8 mouse cellular contexts compared by ENCODE assay signal in the genomic region with DNA sequence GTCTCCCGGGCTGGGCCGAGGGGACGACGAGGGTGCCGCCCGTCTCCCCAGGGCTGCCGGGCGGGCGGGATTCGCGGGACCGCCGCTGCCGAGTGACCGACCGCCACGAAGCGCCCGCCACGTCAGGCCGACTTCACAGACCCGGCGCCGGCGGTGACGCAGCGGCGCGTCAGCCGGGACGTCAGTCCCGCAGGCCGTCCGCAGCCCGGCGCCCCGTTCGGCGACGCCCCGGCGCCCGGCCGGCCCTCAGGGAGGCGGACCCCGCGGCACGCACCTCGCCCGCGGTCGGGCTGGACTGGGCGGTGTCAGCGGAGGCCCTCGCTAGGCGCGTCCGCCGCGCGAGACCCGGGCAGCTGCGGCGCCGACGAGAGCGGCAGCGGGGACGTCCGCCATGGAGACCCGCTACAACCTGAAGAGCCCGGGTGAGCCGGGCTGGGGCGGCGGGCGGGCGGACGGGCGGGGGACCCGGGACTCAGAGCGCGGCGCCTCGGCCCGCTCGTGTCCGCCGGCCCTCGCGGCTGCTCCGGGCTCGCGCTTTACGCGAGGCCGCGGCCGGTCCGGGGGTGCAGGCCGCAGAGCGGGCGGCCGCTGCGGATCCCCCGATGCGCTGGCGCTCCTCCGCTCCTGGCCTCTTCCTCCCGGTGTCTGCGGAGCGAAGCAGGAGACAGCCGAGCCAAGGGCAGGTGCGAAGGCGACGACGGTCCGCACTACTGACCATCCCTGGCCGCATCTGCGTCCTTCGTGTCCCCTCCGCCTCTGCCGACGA. TPM values are rescaled to one million over a fixed set of nuclear protein-coding genes. Genes with fewer than 3 reads are reported as not detected.
A peak's percentile ranks its signal among the peaks of the same experiment; 100 is the strongest.
DNase-seq lines count a peak whose midpoint lies in the region; ATAC-seq and TF ChIP-seq lines count a peak whose summit lies in the region.

A gene (plus strand): TSS at position 222 of the 766 bp plus-strand sequence.

- ATAC-seq in forebrain, postnatal 0 days, result peak; percentile 97
- ATAC-seq in lung, embryonic 15.5 days (ENCODE audit: borderline replicate concordance, extremely low read depth, low FRiP score, low TSS enrichment), result peak; percentile 98

- H3K9ac ChIP-seq in ES-E14 (ENCODE audit: insufficient read depth, low read depth, low read length, poor library complexity, severe bottlenecking), result peak within 1 kb of the TSS; percentile 84
- H3K9ac ChIP-seq in forebrain, postnatal 0 days, result peak within 1 kb of the TSS; percentile 95
- H3K9ac ChIP-seq in lung, embryonic 15.5 days, result peak within 1 kb of the TSS; percentile 89

- H3K4me2 ChIP-seq in forebrain, postnatal 0 days (ENCODE audit: low read depth), result peak within 1 kb of the TSS; percentile 70
- peak within 1 kb of the TSS; percentile 64 for H3K4me2 ChIP-seq in lung, embryonic 15.5 days

- DNase-seq in ES-E14 (ENCODE audit: low read depth, low spot score), result peak; percentile 31
- peak; percentile 87 to 95 for DNase-seq in cerebellum, adult 18-20 months
- DNase-seq in forebrain, postnatal 0 days, result peak; percentile 94
- DNase-seq in heart, postnatal 4 days, result peak; percentile 92
- peak; percentile 65 to 83 for DNase-seq in layer of hippocampus, adult 8-10 months (ENCODE audit: low spot score in 2 of 2)
- DNase-seq in ovary, adult 18-20 months (ENCODE audit: low spot score), result peak; percentile 86
- peak; percentile 84 for DNase-seq in thymus, postnatal 0 days (ENCODE audit: low spot score)

- no peak for TF ChIP-seq CTCF in forebrain, postnatal 0 days (IDR thresholded peaks at IDR 0.05; ENCODE audit: low read depth)

- H3K4me3 ChIP-seq in ES-E14 (ENCODE audit: insufficient read depth in 1 of 2, low read depth in 1 of 2, low read length in 2 of 2, poor library complexity in 1 of 2, severe bottlenecking in 1 of 2), result peak within 1 kb of the TSS; percentile 83 to 88
- H3K4me3 ChIP-seq in forebrain, postnatal 0 days (ENCODE audit: low read depth, low read length), result peak within 1 kb of the TSS; percentile 62
- H3K4me3 ChIP-seq in lung, embryonic 15.5 days, result peak within 1 kb of the TSS; percentile 89

- no peak within 1 kb of the TSS for H3K27ac ChIP-seq in ES-E14 (ENCODE audit: insufficient read depth, low read depth, low read length, poor library complexity, severe bottlenecking)
- H3K27ac ChIP-seq in forebrain, postnatal 0 days (ENCODE audit: low read depth, low read length), result peak within 1 kb of the TSS; percentile 99
- peak within 1 kb of the TSS; percentile 94 for H3K27ac ChIP-seq in lung, embryonic 15.5 days

- H3K36me3 ChIP-seq in ES-E14 (ENCODE audit: control insufficient read depth, insufficient read depth, low read length, poor library complexity, severe bottlenecking), result no peaks in the 10 kb centered on the region
- peaks cover 9% of the 10 kb centered on the region for H3K36me3 ChIP-seq in forebrain, postnatal 0 days (ENCODE audit: insufficient read depth)
- H3K36me3 ChIP-seq in lung, embryonic 15.5 days, result peaks cover 12% of the 10 kb centered on the region; the same call in 1 of the 2 replicates

- in situ Hi-C loops in ES-E14 (cut with MboI; ENCODE audit: low sequenced_read_pairs in 2 of 2, unreplicated experiment in 2 of 2), result no loop called here

- H3K9me3 ChIP-seq in ES-E14 (ENCODE audit: control insufficient read depth, insufficient read depth, low read depth, low read length), result no peaks in the 10 kb centered on the region
- H3K9me3 ChIP-seq in forebrain, postnatal 0 days (ENCODE audit: low read length), result no peaks in the 10 kb centered on the region
- H3K9me3 ChIP-seq in lung, embryonic 15.5 days, result no peaks in the 10 kb centered on the region

- 3% methylated on average over 97 of the region's 123 CpGs for WGBS in forebrain, postnatal 0 days
- WGBS in lung, embryonic 15.5 days, result under 1% methylated on average over 116 of the region's 123 CpGs

- no peaks in the 10 kb centered on the region for H3K27me3 ChIP-seq in forebrain, postnatal 0 days (ENCODE audit: insufficient read depth, low read length)
- no peaks in the 10 kb centered on the region for H3K27me3 ChIP-seq in lung, embryonic 15.5 days

- H3K4me1 ChIP-seq in ES-E14 (ENCODE audit: control insufficient read depth in 2 of 2, insufficient read depth in 2 of 2, low read length in 2 of 2, poor library complexity in 1 of 2), result 0 out of 4 replicates have a peak, but pooled peaks cover 0 to 4% of the 10 kb centered on the region in 2 experiments
- peaks cover 7% of the 10 kb centered on the region; the same call in 1 of the 2 replicates for H3K4me1 ChIP-seq in forebrain, postnatal 0 days (ENCODE audit: insufficient read depth)
- peaks cover 21% of the 10 kb centered on the region for H3K4me1 ChIP-seq in lung, embryonic 15.5 days

TF ChIP-seq in ES-E14, 5 proteins besides CTCF, POLR2A, EP300 and RAD21:
- TF ChIP-seq ZC3H11A (IDR thresholded peaks at IDR 0.05; ENCODE audit: borderline replicate concordance, low read depth, low read length), result no peak
- no peak for TF ChIP-seq ZNF384 (IDR thresholded peaks at IDR 0.05; ENCODE audit: low read depth, low read length)

RNA-seq across cellular contexts. Expression of the gene that starts here (rescaled TPM):
- total RNA-seq in ES-E14 (2012; rRNA removed), result 8.5 and 15.3 TPM in 2 replicates
- total RNA-seq in forebrain, postnatal 0 days (2014; rRNA removed), result 88.5 and 106 TPM in 2 replicates
- polyA plus RNA-seq in forebrain, postnatal 0 days (2015; fragmentation: Nextera tagmentation; extraction: Ambion mirVana), result 53.6 and 61.2 TPM in 2 replicates
- 10 to 100 TPM; 44.9 to 46.6 TPM for total RNA-seq in heart, postnatal 4 days (2021)
- total RNA-seq in layer of hippocampus, adult 8-10 months (2022), result 100 to 1,000 TPM; 102 to 112 (median 106) TPM
- 48.3 and 52.9 TPM in 2 replicates for polyA plus RNA-seq in lung, embryonic 15.5 days (2015; fragmentation: Nextera tagmentation; extraction: Ambion mirVana)
- polyA plus RNA-seq in thymus, postnatal 0 days (2015; fragmentation: Nextera tagmentation; extraction: Ambion mirVana), result 38.1 and 43.0 TPM in 2 replicates

Comparison
In these comparisons a context has a peak if more than half of its experiments do, and no peak if none do; other contexts are left out.
1. DNase-seq: peak in every context shown above with its lines; median percentile 94 in forebrain, postnatal 0 days; 92 in heart, postnatal 4 days; 91 in cerebellum, adult 18-20 months; 86 in ovary, adult 18-20 months; 84 in thymus, postnatal 0 days; 74 in layer of hippocampus, adult 8-10 months; 31 in ES-E14.